Mouse (Mus musculus) embryonic fibroblast, embryonic 13.5 days (primary cell): ENCODE data around the gene Gja10.

Source experiments
- CTCF ChIP-seq: IDR thresholded peaks from 2 replicates; pipeline ENCODE4 v1.5.1; 2011; ENCODE audit warnings: mild to moderate bottlenecking, control low read depth, low read length, moderate library complexity, borderline replicate concordance; ENCODE audit not compliant: insufficient read depth
- POLR2A ChIP-seq: IDR thresholded peaks from 2 replicates; pipeline ENCODE4 v1.6.1; 2011; ENCODE audit warnings: low read depth, mild to moderate bottlenecking, control low read depth, low read length, moderate library complexity

- TF ChIP-seq POLR2A = no peak
- TF ChIP-seq CTCF = no peak
Measured at GRCm38 (mm10) chr4:32575165-32575564, 27.4 kb downstream of the Gja10 start.
